Mouse (Mus musculus): ENCODE measurements at regions not wholly inside any gene's neighbourhood (a gene's known extent, or its start where the extent isn't known, plus 50 kb on each side); places are given as distances from the start of the nearest gene placed in this dataset.

DNA sequence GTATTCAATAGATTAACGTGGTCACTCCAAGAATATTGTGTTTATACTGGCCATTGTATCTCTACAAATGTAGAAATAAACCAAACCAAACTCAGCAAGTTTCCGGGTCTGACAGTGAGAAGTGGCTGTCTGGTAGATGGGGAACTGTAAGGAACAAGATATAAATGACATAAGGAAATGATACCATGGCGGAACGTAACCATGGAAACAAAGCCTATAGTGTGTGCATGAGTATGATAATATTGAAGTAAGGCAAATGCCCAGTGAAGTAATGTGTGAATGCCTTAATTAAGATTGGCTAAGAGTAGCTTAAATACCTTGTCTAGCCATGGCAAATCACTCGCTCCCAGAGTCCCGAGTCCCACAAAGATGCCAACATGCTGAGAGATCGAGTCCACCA lies 342.6 kb upstream of the Ercc4 start:
- no peaks in the 10 kb centered on the region for H3K36me3 ChIP-seq (ENCODE audit: control insufficient read depth, insufficient read depth)
- H3K4me2 ChIP-seq (ENCODE audit: low read depth) = no peak overlapping the region
- no peaks in the 10 kb centered on the region for H3K79me2 ChIP-seq (ENCODE audit: control insufficient read depth, insufficient read depth)
- H3K4me3 ChIP-seq = no peak overlapping the region
- no peaks in the 10 kb centered on the region for H3K27me3 ChIP-seq (ENCODE audit: control insufficient read depth, insufficient read depth, insufficient read length)
- TF ChIP-seq E2F4 (IDR thresholded peaks at IDR 0.05; ENCODE audit: insufficient read depth) = no peak
- no peak for TF ChIP-seq REST (IDR thresholded peaks at IDR 0.05; ENCODE audit: insufficient read depth, insufficient read length)
- no peak for TF ChIP-seq TCF12 (IDR thresholded peaks at IDR 0.05; ENCODE audit: insufficient read depth, poor library complexity, severe bottlenecking)
- no peak for TF ChIP-seq USF1 (IDR thresholded peaks at IDR 0.05; ENCODE audit: low read depth)
- no peak for TF ChIP-seq CEBPB (IDR thresholded peaks at IDR 0.05; ENCODE audit: insufficient read depth, poor library complexity, severe bottlenecking)
- TF ChIP-seq MYOD1 (IDR thresholded peaks at IDR 0.05; ENCODE audit: control insufficient read depth in 1 of 3, insufficient read length in 2 of 3, low read depth in 2 of 3) = no peak
- no peak for TF ChIP-seq TCF3 (IDR thresholded peaks at IDR 0.05; ENCODE audit: insufficient read length, low read depth)
- no peak for TF ChIP-seq MYOG (IDR thresholded peaks at IDR 0.05; ENCODE audit: control insufficient read depth in 1 of 3, insufficient read depth in 1 of 3, insufficient read length in 2 of 3, low read depth in 2 of 3)
- TF ChIP-seq POLR2AphosphoS2 (IDR thresholded peaks at IDR 0.05; ENCODE audit: insufficient read length, low read depth) = no peak
- no peak for TF ChIP-seq MAX (IDR thresholded peaks at IDR 0.05; ENCODE audit: low read depth)
- no peak overlapping the region for H3ac ChIP-seq (ENCODE audit: control insufficient read depth, insufficient read length)

DNA sequence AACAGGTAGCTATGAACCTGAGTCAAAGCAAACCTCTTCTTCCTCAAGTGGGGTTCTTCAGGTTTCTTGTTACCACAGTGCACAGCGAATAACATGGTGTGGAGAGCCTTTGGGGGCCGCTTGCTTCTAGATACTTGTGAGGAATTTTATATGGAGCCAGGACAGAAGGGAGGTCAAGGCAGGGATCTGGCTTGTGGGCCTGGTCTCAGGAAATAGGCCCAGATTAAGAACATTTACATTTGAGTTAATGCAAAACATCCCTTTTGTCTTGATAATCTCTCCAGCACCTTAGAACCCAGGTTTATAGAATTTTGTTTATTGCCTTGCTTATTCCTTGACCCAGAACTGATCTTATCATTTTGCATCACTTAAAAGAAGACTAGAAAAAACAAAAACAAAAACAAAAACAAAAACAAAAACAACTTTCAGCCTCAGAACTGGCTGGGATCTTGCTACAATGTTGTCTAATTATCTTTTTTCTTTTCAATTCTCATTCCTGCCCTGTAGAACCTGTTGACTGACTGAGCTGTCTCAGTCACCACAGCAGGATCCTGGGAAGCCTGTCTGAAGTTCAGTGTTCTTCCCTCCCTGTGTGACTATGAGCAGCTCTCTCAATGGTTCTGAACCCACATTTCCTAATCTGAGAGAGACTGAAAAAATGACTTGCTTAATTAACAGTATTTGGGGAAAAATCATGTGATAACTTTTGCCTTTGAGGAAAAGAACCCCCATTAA lies 341.2 kb upstream of the Ercc4 start:
- Histone ChIP-seq H3K79me2 (ENCODE audit: control insufficient read depth, insufficient read depth) (no peaks in the 10 kb centered on the region), H3K4me2 (ENCODE audit: low read depth) (no peak overlapping the region), H3K27me3 (ENCODE audit: control insufficient read depth, insufficient read depth, insufficient read length) (no peaks in the 10 kb centered on the region), H3K4me3 (no peak overlapping the region), H3ac (ENCODE audit: control insufficient read depth, insufficient read length) (no peak overlapping the region), H3K36me3 (ENCODE audit: control insufficient read depth, insufficient read depth) (no peaks in the 10 kb centered on the region)
- TF ChIP-seq POLR2A (IDR thresholded peaks at IDR 0.05; ENCODE audit: insufficient read length, low read depth) (no peak), USF1 (IDR thresholded peaks at IDR 0.05; ENCODE audit: low read depth) (no peak), E2F4 (IDR thresholded peaks at IDR 0.05; ENCODE audit: insufficient read depth) (no peak), CEBPB (IDR thresholded peaks at IDR 0.05; ENCODE audit: insufficient read depth, poor library complexity, severe bottlenecking) (no peak), MAX (IDR thresholded peaks at IDR 0.05; ENCODE audit: low read depth) (no peak), REST (IDR thresholded peaks at IDR 0.05; ENCODE audit: insufficient read depth, insufficient read length) (no peak), MYOG (IDR thresholded peaks at IDR 0.05; ENCODE audit: control insufficient read depth in 1 of 3, insufficient read depth in 1 of 3, insufficient read length in 2 of 3, low read depth in 2 of 3) (no peak), MYOD1 (IDR thresholded peaks at IDR 0.05; ENCODE audit: control insufficient read depth in 1 of 3, insufficient read length in 2 of 3, low read depth in 2 of 3) (no peak), SRF (IDR thresholded peaks at IDR 0.05; ENCODE audit: control insufficient read depth, insufficient read length, low read depth) (no peak), POLR2AphosphoS2 (IDR thresholded peaks at IDR 0.05; ENCODE audit: insufficient read length, low read depth) (no peak), TCF12 (IDR thresholded peaks at IDR 0.05; ENCODE audit: insufficient read depth, poor library complexity, severe bottlenecking) (no peak), TCF3 (IDR thresholded peaks at IDR 0.05; ENCODE audit: insufficient read length, low read depth) (no peak)

DNA sequence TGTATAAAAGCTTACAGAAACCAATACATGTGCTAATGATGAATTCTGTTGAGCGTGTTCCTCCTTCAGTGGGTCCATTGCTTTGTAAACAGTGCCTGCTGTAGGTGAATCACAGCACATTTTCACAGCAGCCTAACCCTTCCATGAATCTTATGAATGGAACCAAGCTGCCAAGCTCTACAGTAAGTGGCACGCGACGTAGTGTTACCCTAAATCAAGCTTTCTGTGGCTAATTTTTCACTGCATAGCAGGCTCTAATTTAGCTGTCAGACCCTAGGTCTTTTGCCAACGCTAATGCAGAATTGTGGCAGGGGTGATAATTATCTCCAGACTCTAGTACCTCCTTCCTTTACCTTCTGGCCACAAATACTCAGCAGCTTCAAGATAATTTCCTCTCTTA lies 339.0 kb upstream of the Ercc4 start:
- no peak overlapping the region for H3ac ChIP-seq (ENCODE audit: control insufficient read depth, insufficient read length)
- TF ChIP-seq TCF3 (IDR thresholded peaks at IDR 0.05; ENCODE audit: insufficient read length, low read depth) (no peak), TCF12 (IDR thresholded peaks at IDR 0.05; ENCODE audit: insufficient read depth, poor library complexity, severe bottlenecking) (no peak), POLR2AphosphoS2 (IDR thresholded peaks at IDR 0.05; ENCODE audit: insufficient read length, low read depth) (no peak), POLR2A (IDR thresholded peaks at IDR 0.05; ENCODE audit: insufficient read length, low read depth) (no peak), USF1 (IDR thresholded peaks at IDR 0.05; ENCODE audit: low read depth) (no peak), MAX (IDR thresholded peaks at IDR 0.05; ENCODE audit: low read depth) (no peak), SRF (IDR thresholded peaks at IDR 0.05; ENCODE audit: control insufficient read depth, insufficient read length, low read depth) (no peak), CEBPB (IDR thresholded peaks at IDR 0.05; ENCODE audit: insufficient read depth, poor library complexity, severe bottlenecking) (no peak), E2F4 (IDR thresholded peaks at IDR 0.05; ENCODE audit: insufficient read depth) (no peak), REST (IDR thresholded peaks at IDR 0.05; ENCODE audit: insufficient read depth, insufficient read length) (no peak), MYOG (IDR thresholded peaks at IDR 0.05; ENCODE audit: control insufficient read depth in 1 of 3, insufficient read depth in 1 of 3, insufficient read length in 2 of 3, low read depth in 2 of 3) (no peak), MYOD1 (IDR thresholded peaks at IDR 0.05; ENCODE audit: control insufficient read depth in 1 of 3, insufficient read length in 2 of 3, low read depth in 2 of 3) (no peak)

DNA sequence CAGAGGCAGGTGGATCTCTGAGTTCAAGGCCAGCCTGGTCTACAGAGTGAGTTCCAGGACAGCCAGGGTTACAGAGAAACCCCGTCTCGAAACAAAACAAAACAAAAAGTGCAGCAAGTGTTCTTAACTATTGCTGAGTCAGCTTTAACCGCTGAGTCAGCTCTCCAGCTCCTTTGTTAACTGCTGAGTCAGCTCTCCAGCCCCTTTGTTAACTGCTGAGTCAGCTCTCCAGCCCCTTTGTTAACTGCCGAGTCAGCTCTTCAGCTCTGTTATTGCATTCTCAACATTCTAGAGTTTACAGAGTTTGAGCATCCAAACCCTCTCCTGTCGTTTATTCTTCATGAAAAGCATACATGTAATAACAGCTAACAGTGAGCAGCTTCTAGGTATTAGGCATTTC lies 336.9 kb upstream of the Ercc4 start:
- no peaks in the 10 kb centered on the region for H3K27me3 ChIP-seq (ENCODE audit: control insufficient read depth, insufficient read depth, insufficient read length)
- no peaks in the 10 kb centered on the region for H3K36me3 ChIP-seq (ENCODE audit: control insufficient read depth, insufficient read depth)
- no peak overlapping the region for H3K4me3 ChIP-seq
- no peak overlapping the region for H3ac ChIP-seq (ENCODE audit: control insufficient read depth, insufficient read length)
- no peaks in the 10 kb centered on the region for H3K79me2 ChIP-seq (ENCODE audit: control insufficient read depth, insufficient read depth)
- no peak overlapping the region for H3K4me2 ChIP-seq (ENCODE audit: low read depth)
- TF ChIP-seq USF1 (IDR thresholded peaks at IDR 0.05; ENCODE audit: low read depth) = no peak
- TF ChIP-seq MAX (IDR thresholded peaks at IDR 0.05; ENCODE audit: low read depth) = no peak
- no peak for TF ChIP-seq E2F4 (IDR thresholded peaks at IDR 0.05; ENCODE audit: insufficient read depth)
- no peak for TF ChIP-seq TCF3 (IDR thresholded peaks at IDR 0.05; ENCODE audit: insufficient read length, low read depth)
- TF ChIP-seq CEBPB (IDR thresholded peaks at IDR 0.05; ENCODE audit: insufficient read depth, poor library complexity, severe bottlenecking) = no peak
- no peak for TF ChIP-seq POLR2AphosphoS2 (IDR thresholded peaks at IDR 0.05; ENCODE audit: insufficient read length, low read depth)
- TF ChIP-seq MYOD1 (IDR thresholded peaks at IDR 0.05; ENCODE audit: control insufficient read depth in 1 of 3, insufficient read length in 2 of 3, low read depth in 2 of 3) = no peak
- no peak for TF ChIP-seq MYOG (IDR thresholded peaks at IDR 0.05; ENCODE audit: control insufficient read depth in 1 of 3, insufficient read depth in 1 of 3, insufficient read length in 2 of 3, low read depth in 2 of 3)
- TF ChIP-seq REST (IDR thresholded peaks at IDR 0.05; ENCODE audit: insufficient read depth, insufficient read length) = no peak
- TF ChIP-seq TCF12 (IDR thresholded peaks at IDR 0.05; ENCODE audit: insufficient read depth, poor library complexity, severe bottlenecking) = no peak

More for the DNA sequence above, 339.0 kb upstream of the Ercc4 start:
- H3K27me3 ChIP-seq (ENCODE audit: control insufficient read depth, insufficient read depth, insufficient read length) = no peaks in the 10 kb centered on the region
- H3K36me3 ChIP-seq (ENCODE audit: control insufficient read depth, insufficient read depth) = no peaks in the 10 kb centered on the region
- H3K4me2 ChIP-seq (ENCODE audit: low read depth) = no peak overlapping the region
- H3K79me2 ChIP-seq (ENCODE audit: control insufficient read depth, insufficient read depth) = no peaks in the 10 kb centered on the region
- no peak overlapping the region for H3K4me3 ChIP-seq

All from myocyte (in vitro differentiated cells).